Mouse (Mus musculus) MN1 (cell line): ENCODE results near the gene Stip1.
"Not testable (repeated sequence)": the region's sequence is repeated elsewhere in the genome, so short reads cannot be mapped to it uniquely, and the experiment has no call there.

Experiments
- DNase-seq: peaks from one replicate; pipeline ENCODE4 v3.0.0-alpha.2; 2016; ENCODE audit warnings: low spot score

Stip1 gene

GRCm38 (mm10) chr19:7039841-7040636 is at the start of gene Stip1:
Gene Stip1 (minus strand): TSS chr19:7039967.
- peak; percentile 99 for DNase-seq

DNA sequence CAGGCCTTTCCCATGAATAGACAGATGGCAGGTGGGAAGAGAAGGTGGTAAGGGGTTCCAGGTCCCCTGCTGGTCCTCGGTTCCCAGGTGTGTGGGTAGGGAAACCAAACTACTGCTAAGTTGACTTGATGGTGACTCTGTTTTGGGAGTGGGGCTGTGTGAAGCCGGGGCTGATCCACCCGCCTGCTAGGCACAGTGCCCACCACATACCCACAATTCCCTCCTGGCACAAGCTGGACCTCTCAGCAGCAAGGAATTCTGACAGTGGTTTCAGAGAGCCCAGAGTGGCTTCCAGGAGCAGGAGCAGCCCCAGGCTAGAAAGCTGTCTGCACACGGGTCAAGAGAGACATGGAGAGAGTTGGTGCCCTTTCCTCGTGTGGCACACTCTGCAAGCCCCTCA is 49.3 kb upstream of the Stip1 start:
- DNase-seq: no peak

- DNase-seq: no peak
Measured at GRCm38 (mm10) chr19:7088558-7088957, 48.8 kb upstream of the Stip1 start.

GRCm38 (mm10) chr19:7084734-7085133 is 45.0 kb upstream of the Stip1 start:
- no peak for DNase-seq

GRCm38 (mm10) chr19:7083035-7083794 is 43.4 kb upstream of the Stip1 start:
- DNase-seq: peak; percentile 71

- no peak for DNase-seq
Measured at GRCm38 (mm10) chr19:7081516-7082266, 41.9 kb upstream of the Stip1 start.

- no peak for DNase-seq
Measured at GRCm38 (mm10) chr19:7078271-7078670, 38.5 kb upstream of the Stip1 start.

DNA sequence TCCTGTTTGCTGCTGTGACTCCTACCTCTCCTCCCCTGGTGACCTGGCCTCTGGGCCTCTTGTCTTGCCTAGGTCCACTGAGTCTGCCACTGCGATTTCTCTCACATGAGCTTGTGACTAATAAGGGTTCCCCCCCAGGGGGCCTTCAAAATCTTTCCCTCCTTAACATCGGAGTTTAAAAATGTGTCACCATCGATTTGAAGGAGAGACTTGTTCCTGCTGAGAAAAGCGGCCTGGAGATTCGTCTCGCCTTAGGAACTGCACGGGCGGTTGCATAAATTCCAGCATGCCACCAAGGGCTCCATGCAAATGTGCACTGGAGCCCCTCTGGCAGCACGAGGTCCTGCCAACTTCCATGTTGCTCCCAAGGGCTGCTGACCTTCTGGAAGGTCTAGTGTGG is 37.9 kb upstream of the Stip1 start:
- DNase-seq: no peak

DNA sequence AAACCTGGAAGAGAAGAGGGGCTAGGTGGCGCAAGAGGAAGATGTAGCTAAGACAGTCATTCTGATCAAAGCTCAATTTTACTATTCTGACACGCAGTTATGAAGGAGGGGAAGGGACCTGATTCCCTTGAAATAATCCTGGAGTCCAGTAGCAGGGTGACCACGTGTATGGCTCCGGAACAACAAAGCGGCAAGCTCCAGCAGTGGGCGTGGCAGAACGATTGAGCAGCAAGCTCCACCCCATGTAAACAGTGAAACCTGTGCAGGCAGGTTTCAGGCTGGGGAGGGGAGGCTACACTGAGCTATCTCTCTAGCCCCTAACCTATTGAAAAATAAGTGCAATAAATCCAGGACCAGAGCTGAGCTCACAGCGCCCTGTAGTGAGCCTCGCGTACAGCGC is 35.6 kb upstream of the Stip1 start:
- DNase-seq: not testable (repeated sequence)

- DNase-seq: no peak
Measured at GRCm38 (mm10) chr19:7073997-7074781, 34.4 kb upstream of the Stip1 start.

DNA sequence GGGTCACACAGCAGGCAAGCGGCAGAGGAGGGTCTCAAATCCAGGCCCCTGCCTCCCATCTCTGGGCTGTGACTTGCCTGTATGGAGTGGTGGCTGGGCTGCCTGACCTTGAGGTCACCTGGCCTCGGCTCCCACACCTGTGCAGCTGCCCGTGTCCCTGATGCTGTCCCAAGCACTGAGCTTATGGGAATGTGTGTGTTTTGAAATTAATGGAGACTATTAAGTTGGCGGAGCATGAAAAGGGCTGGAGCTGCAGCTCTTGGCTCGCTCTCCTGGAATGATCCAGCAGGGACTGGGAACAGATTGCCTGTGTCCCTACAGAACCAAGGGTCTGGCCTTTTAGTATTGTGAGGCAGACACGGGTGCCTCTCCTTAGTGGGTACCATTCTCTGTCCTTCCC is 32.5 kb upstream of the Stip1 start:
- no peak for DNase-seq

DNA sequence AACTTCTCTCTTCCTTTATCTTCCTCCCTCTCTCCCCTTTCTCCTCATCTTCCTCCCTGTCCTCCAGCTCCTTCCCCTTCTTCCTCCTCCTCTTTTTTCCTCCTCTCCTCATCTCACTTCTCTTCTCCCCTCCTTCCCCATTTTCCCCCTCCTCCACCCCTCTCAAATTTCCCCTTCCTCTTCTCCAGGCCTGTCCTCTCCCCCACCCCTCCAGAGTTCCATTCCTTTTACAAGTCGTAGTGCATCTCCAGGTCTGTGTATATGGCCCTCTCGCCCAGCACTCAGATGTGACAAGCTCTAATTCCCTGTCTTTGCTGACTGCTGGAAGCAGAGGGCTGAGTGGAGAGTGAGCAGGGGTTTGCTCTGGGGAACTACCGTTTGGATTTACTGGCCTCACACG is 31.0 kb upstream of the Stip1 start:
- no peak for DNase-seq

DNA sequence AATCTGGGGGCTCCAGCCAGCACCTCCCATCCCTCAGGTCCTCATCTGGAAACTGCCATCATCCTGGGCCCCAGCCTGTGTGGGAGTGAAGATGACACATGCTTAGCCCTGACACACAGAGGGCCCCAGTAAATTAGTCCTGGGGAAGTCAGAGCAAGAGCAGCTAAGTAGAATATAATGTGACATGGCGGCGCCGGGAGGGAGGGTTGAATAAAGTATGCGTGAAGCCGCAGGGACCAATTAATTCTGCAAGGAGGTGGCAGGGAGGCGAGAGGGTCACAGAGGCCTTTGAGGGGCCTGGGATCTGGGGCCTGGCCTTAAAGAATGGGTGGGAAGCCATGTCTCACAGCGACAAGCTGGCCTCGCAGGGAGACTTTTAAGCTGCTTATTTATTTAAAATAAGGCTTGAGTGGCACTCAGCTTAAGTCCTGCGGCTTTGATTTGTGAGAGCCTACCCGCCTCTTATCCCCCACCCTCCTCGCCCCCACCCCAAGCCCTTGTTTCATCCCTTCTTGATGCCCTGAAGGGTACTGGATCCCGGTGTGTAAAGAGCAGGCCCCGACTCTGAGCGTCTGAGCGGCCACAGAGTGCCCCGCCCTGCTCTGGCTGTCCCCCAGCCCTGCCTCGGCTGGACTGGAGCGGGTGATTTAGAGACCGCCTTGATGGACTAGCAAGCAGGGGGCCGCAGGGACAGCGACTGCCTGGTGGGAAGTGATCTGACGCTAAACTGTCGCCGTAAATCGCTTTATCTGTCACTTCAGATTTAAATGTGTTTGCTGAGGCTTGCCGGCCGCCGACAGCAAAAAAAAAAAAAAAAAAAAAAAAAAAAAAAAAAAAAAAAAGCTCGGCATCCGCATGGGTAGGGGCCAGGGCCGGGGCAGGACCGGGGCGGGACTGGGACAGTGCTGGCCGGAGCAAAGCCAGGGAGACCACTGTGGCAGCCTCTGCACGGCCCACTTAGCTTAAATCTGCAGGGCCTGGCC is 30.3 kb upstream of the Stip1 start:
- peak; percentile 75 for DNase-seq

- DNase-seq: peak; percentile 60
Measured at GRCm38 (mm10) chr19:7068661-7069531, 29.1 kb upstream of the Stip1 start.

GRCm38 (mm10) chr19:7068136-7068535 is 28.4 kb upstream of the Stip1 start:
- peak; percentile 78 for DNase-seq

GRCm38 (mm10) chr19:7067344-7068050 is 27.7 kb upstream of the Stip1 start:
- no peak for DNase-seq

DNA sequence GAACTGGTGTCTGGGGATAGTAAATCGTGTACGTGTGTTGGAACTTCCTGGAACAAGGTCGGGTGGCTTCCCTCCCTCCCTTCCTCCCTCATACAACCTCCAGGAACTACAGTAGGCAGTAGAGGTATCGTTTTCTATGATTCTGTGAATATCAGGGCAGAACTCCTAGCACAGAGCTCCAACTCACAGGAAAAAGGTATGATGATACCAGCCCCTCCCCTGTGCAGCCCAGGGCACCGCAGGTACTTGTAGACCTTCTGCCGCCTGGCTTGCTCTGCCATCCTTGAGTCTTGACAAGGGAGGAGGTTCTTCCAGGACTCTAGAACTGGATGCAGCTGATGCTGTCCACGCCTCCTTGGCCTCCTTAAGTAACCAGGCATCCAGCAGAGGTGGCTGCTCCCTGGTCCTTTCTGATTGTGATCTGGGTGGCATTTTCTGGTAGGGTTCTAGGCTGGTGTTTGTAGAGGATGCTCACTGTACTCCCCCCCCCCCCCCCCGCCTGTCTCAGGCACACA is 27.1 kb upstream of the Stip1 start:
- DNase-seq: peak; percentile 27

DNA sequence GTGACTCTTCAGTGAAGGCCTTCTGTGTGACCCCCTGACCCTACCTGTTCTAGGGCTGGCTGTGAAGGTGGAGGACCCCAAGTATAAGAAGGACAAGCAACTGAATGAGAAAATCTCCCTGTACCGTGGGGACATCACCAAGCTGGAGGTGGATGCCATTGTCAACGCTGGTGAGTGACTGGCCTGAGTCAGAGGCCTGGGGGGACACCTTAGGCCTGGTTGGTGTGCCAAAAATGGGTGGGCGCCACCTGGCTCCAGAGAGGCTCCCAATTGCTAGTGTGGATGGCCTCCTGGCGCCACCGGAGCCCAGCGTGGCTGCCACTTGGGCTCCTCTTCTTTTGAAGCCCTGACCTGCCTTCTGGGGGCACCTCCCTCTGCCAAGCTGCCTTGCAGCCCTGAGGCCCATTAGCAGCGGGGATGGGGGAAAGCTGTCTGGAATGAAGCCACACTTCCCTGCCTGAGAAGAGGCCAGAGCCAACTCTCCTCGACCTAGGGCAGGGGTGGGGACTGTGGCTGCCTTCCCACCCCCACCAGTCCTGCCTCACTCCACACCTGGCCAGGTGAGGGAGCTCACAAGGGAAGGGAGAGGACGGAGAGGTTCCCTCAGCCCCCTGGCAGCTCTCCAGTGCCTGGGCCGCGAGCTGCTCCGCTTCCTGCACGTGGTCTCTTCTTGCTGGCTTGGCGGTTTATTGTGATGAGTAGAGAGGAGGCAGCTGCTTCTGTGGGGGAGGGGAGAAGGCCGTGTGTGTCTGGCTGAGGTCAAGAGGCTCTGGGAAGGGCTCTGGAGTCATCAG is 26.5 kb upstream of the Stip1 start:
- peak; percentile 70 for DNase-seq
